Mouse (Mus musculus) kidney, postnatal 0 days (tissue): ENCODE results near the gene Slc16a14. TPM values are rescaled to one million over a fixed set of nuclear protein-coding genes. Genes with fewer than 3 reads are reported as not detected.

Experiments
- ATAC-seq: fragments of 200-750 bp; cut with Nextera tagmentation; replicated peaks from 2 replicates; pipeline ENCODE4 v1.8.0; 2017; ENCODE audit warnings: low read depth, moderate number of reproducible peaks, moderate TSS enrichment, moderate library complexity; ENCODE audit not compliant: low FRiP score
- DNase-seq: peaks from one replicate; pipeline ENCODE4 v3.0.0-alpha.2; 2016; ENCODE audit warnings: low spot score
- H3K27ac ChIP-seq: fragments of 300-500 bp; sonication (generic); 2 replicates; pipeline ENCODE4 v1.5.1; 2014; ENCODE audit warnings: mild to moderate bottlenecking
- H3K27me3 ChIP-seq: fragments of 300-500 bp; sonication (generic); 2 replicates; pipeline ENCODE4 v1.6.1; 2014; ENCODE audit warnings: low read length, mixed read lengths; ENCODE audit not compliant: insufficient read depth
- H3K36me3 ChIP-seq: fragments of 300-500 bp; sonication (generic); 2 replicates; pipeline ENCODE4 v1.6.1; 2014; ENCODE audit warnings: low read length, mixed read lengths; ENCODE audit not compliant: insufficient read depth
- H3K4me1 ChIP-seq: fragments of 300-500 bp; sonication (generic); replicated peaks from 2 replicates; pipeline ENCODE4 v1.6.1; 2014; ENCODE audit warnings: antibody characterized with exemption, low read length, mixed read lengths; ENCODE audit not compliant: insufficient read depth
- H3K4me2 ChIP-seq: fragments of 300-500 bp; sonication (generic); 2 replicates; pipeline ENCODE4 v1.6.1; 2014; ENCODE audit warnings: mild to moderate bottlenecking, low read length, moderate library complexity, mixed read lengths
- H3K4me3 ChIP-seq: fragments of 300-500 bp; sonication (generic); replicated peaks from 2 replicates; pipeline ENCODE4 v1.5.1; 2014; ENCODE audit warnings: low read depth, low read length
- H3K9ac ChIP-seq: fragments of 300-500 bp; sonication (generic); 2 replicates; pipeline ENCODE4 v1.6.1; 2014; ENCODE audit warnings: low read depth, low read length
- H3K9me3 ChIP-seq: fragments of 300-500 bp; sonication (generic); replicated peaks from 2 replicates; pipeline ENCODE4 v1.6.1; 2016; ENCODE audit warnings: low read length, inconsistent platforms, mixed read lengths
- CTCF ChIP-seq: IDR thresholded peaks from 2 replicates; pipeline ENCODE4 v1.5.1; 2016; ENCODE audit warnings: antibody characterized with exemption, low read depth, mild to moderate bottlenecking, moderate library complexity
- WGBS: fragments of 180-500 bp; shearing (Covaris S2); extraction: QIAGEN DNeasy Blood & Tissue Kit; methylation state at CpG from one replicate; pipeline ENCODE4 v1.1.7; 2014; 5-methylcytosine and 5-hydroxymethylcytosine counted together
- polyA plus RNA-seq: library from polyadenylated mRNA; unstranded; fragments of >200 nt; fragmentation: Nextera tagmentation; extraction: Ambion mirVana; gene quantifications from 2 replicates; pipeline ENCODE4 v1.2.1, GENCODE M21; 2015

Gene Slc16a14
- polyA plus RNA-seq, 1 experiment from 2014 or later: 0.45 TPM

DNA sequence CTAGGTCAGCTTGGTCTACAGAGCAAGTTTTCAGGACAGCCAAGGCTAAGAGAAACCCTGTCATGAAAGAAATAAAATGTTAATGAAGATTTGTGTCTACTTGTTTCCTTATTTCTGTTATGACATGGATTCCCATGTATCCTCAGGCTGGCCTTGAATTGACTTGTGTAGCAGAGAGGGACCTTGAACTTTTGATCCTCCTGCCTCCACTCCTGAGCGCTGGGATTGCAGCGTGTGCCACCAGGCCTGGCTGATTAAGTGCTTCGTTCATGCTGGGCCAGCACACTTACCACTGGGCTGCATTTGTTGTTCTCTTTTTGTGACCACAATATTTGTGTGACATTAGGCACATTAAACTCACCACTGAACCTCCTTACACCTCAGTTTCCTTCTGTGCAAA lies 16.1 kb downstream of the Slc16a14 start:
- no peak overlapping the region for H3K27ac ChIP-seq
- no peaks in the 10 kb centered on the region for H3K9me3 ChIP-seq
- no peak overlapping the region for H3K4me3 ChIP-seq
- TF ChIP-seq CTCF: no peak
- H3K4me2 ChIP-seq: no peak overlapping the region
- 96% methylated on average over 3 of the region's 3 CpGs for WGBS
- H3K4me1 ChIP-seq: no peaks in the 10 kb centered on the region
- no peak for DNase-seq
- no peak overlapping the region for H3K9ac ChIP-seq
- no peaks in the 10 kb centered on the region for H3K36me3 ChIP-seq
- no peaks in the 10 kb centered on the region for H3K27me3 ChIP-seq
- no peak for ATAC-seq

DNA sequence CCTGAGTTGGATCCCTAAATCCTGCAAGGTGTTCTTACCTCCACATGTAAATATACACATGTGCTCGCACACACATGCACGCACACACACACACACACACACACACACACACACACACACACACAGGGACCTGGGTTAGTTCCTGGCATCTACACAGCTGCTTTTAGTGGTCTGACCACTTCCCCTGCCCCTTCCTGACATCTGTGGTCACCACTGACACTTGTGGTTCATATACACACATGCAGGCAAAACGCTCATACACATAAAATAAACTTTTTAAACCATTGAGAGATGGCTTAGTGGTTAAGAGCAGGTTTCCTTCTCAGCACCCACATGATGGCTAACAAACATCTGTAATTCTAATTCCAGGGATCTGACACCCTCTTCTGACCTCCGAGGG lies 19.9 kb downstream of the Slc16a14 start:
- Histone ChIP-seq H3K4me2 (no peak overlapping the region), H3K4me3 (no peak overlapping the region), H3K27ac (no peak overlapping the region), H3K9ac (no peak overlapping the region), H3K4me1 (no peaks in the 10 kb centered on the region), H3K27me3 (no peaks in the 10 kb centered on the region), H3K9me3 (no peaks in the 10 kb centered on the region), H3K36me3 (no peaks in the 10 kb centered on the region)
- no peak for DNase-seq
- 90% methylated on average over 4 of the region's 4 CpGs for WGBS
- no peak for ATAC-seq
- no peak for TF ChIP-seq CTCF

DNA sequence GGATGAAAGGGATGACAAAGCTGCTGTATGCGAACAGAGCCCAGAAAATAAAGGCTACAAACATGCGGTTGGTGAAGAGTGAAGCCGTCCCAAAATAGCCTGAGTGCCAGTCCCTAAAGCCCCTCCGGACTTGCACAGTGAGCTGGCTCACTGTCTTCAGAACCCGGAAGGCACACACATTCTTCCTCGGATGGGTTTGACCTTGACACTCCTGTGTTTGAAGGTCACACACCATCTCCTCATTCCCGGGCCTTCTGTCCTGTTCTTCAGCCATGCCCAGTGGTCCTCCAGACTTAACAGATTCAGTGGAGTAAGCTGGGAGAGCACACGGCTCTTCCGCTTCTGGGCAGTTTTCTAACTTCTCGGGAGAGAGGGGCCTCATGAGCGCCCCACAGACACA lies 22.4 kb downstream of the Slc16a14 start:
- Histone ChIP-seq H3K4me1 (no peaks in the 10 kb centered on the region), H3K4me2 (no peak overlapping the region), H3K9ac (no peak overlapping the region), H3K36me3 (no peaks in the 10 kb centered on the region), H3K27ac (no peak overlapping the region), H3K9me3 (no peaks in the 10 kb centered on the region), H3K4me3 (no peak overlapping the region), H3K27me3 (no peaks in the 10 kb centered on the region)
- no peak for TF ChIP-seq CTCF
- DNase-seq (no peak), ATAC-seq (no peak)
- 91% methylated on average over 11 of the region's 11 CpGs for WGBS

DNA sequence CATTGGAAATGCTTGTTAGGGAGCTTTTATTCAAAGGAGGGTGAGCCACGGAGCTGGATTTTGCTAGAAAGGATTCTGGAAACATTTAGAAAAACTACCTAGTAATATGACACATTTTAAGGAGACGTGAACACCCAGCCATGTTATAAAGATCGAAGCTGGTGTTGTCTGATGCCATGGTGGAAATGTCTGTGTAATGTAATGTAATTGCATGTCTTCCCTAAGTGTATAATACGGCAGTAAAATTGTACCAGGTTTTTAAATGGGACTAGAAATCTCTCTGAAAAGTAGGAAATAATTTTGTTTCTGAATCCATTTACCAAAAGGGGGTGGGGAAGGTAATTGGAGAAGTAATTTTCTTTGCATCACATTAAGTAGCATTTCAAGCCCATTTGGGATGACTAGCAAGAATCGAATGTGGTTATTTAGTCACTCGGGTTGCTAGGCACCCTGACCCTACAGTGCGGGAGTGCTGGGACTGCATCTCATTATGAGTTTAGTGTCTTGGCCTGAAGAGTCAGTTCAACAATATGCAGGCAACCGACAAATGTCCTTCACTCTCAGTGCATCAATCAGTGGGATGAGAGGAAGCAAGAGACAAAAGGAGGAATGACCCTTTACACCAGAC lies 24.6 kb downstream of the Slc16a14 start:
- TF ChIP-seq CTCF: no peak
- Histone ChIP-seq H3K4me1 (no peaks in the 10 kb centered on the region), H3K27ac (no peak overlapping the region), H3K9ac (no peak overlapping the region), H3K4me3 (no peak overlapping the region), H3K4me2 (no peak overlapping the region), H3K36me3 (no peaks in the 10 kb centered on the region), H3K9me3 (no peaks in the 10 kb centered on the region), H3K27me3 (no peaks in the 10 kb centered on the region)
- 62% methylated on average over 8 of the region's 8 CpGs for WGBS
- DNase-seq (no peak), ATAC-seq (no peak)

DNA sequence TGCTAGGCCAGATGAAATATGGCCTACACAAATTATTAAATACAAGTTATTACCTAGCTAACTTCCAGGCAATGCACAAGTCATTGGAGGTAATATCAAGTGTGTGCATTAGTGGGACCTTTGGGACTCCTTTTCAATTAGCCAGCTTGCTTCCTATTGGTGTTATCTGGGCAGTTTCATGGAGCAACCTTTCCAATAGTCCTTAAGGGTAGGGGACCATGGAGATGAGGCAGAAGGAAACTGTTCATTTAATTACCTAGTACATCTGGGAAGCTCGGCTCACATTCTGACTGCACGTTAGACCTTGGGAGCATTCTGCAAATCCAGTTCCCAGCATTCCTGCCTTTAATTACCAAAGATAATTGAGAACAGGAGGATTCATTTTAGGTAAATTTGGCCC lies 30.5 kb downstream of the Slc16a14 start:
- TF ChIP-seq CTCF: no peak
- DNase-seq (no peak), ATAC-seq (no peak)
- Histone ChIP-seq H3K27ac (no peak overlapping the region), H3K4me1 (no peaks in the 10 kb centered on the region), H3K27me3 (no peaks in the 10 kb centered on the region), H3K9ac (no peak overlapping the region), H3K36me3 (no peaks in the 10 kb centered on the region), H3K4me3 (no peak overlapping the region), H3K4me2 (no peak overlapping the region), H3K9me3 (no peaks in the 10 kb centered on the region)
- 79% methylated on average over 2 of the region's 2 CpGs for WGBS

DNA sequence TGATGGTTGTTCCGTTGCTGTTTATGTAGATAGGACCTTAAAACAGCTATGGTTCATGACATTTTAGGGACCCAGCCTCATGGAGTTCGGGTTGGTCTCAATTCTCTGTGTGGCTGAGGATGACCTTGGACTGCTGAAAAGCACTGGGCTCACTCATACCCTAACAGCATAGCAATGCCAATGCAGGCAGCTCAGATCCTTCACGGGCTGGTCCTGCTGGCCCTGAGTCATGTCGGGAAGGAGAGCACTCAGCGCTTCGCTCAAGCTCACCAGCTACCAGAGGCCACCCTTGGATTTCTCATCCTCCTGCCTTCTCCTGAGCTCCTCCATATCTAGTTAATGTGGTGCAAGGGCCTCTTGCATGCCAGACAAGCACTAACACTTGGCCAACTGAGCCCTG lies 35.8 kb downstream of the Slc16a14 start:
- no peak overlapping the region for H3K4me3 ChIP-seq
- DNase-seq (no peak), ATAC-seq (no peak)
- 92% methylated on average over 6 of the region's 6 CpGs for WGBS
- H3K36me3 ChIP-seq: no peaks in the 10 kb centered on the region
- H3K4me2 ChIP-seq: no peak overlapping the region
- H3K27ac ChIP-seq: no peak overlapping the region
- H3K27me3 ChIP-seq: no peaks in the 10 kb centered on the region
- H3K9ac ChIP-seq: no peak overlapping the region
- H3K9me3 ChIP-seq: no peaks in the 10 kb centered on the region
- H3K4me1 ChIP-seq: no peaks in the 10 kb centered on the region
- no peak for TF ChIP-seq CTCF

DNA sequence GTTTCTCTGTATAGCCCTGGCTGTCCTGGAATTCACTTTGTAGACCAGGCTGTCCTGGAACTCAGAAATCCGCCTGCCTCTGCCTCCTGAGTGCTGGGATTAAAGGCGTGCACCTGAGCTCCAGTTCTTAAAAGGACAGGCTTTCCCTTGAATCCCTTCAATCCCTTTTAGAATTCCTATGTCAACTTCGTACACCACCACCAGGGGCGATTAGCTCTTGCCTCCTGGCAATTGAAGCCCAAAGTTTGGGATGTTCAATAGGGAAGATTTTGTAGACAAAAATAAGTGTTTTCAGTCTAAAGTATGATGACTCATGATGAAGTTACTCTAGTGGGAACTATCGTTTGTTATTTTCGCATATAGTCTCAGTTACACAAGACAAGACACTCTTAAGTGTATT lies 37.6 kb downstream of the Slc16a14 start:
- no peak for TF ChIP-seq CTCF
- no peaks in the 10 kb centered on the region for H3K36me3 ChIP-seq
- WGBS: 88% methylated on average over 6 of the region's 6 CpGs
- no peak overlapping the region for H3K4me2 ChIP-seq
- no peak overlapping the region for H3K4me3 ChIP-seq
- no peaks in the 10 kb centered on the region for H3K4me1 ChIP-seq
- ATAC-seq: no peak
- H3K27ac ChIP-seq: no peak overlapping the region
- no peak overlapping the region for H3K9ac ChIP-seq
- H3K27me3 ChIP-seq: no peaks in the 10 kb centered on the region
- DNase-seq: no peak
- H3K9me3 ChIP-seq: no peaks in the 10 kb centered on the region
